Mouse (Mus musculus): ENCODE results near the gene Clhc1. TPM values are rescaled to one million over a fixed set of nuclear protein-coding genes. Genes with fewer than 3 reads are reported as not detected.

The Clhc1 gene
- 0.08 and 0.17 TPM in 2 replicates for polyA plus RNA-seq (2015; fragmentation: Nextera tagmentation; extraction: Ambion mirVana)

DNA sequence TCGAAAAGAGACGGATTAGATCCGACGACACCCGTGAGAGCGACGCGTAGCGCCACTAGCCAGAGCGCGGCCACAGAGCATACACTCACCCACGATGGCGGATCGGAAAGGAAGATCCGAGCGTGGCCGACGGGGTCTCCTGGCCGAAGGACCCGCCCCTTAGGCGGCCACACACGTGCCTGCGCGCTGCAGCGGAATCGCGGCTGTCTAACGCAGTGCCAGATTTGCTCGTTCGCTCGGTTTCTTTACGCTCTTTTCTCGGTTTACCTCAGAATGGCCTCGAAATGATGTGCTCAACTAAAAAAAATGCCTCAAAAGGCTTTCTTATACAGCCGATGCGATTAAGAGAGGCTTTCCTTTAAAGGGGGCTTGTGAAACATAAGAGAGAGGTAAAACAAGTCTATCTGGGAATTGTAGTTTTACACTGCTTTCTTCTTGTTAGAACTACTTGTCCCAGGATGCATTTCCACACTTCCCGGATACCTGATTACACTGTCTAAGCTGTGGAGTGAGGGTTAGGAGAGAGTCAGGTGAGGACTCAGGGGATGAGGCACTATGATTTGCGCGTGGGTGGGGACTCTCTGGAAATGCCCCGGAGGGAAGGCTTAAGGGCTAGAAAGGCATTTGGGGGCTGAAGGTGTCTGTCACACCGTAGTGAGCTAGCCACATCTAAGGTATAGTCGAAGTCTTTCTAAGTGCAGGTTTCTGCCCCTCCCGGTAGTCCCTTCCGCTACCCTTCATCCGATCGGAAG is at the start of gene Clhc1, which contains the start of gene Rps27a:
Clhc1 (plus strand) TSS at position 199 of the 752 bp plus-strand sequence.
Rps27a (minus strand) TSS at position 358 of the 752 bp plus-strand sequence.
- Histone ChIP-seq H3K4me1 (peaks cover 5% of the 10 kb centered on the region; the same call in 1 of the 2 replicates), H3K4me2 (peak within 1 kb of the TSS; percentile 65), H3K27ac (peak within 1 kb of the TSS; percentile 90), H3K9ac (peak within 1 kb of the TSS; percentile 80), H3K9me3 (no peaks in the 10 kb centered on the region), H3K4me3 (replicated peaks) (peak within 1 kb of the TSS; percentile 80), H3K27me3 (replicated peaks) (no peaks in the 10 kb centered on the region), H3K36me3 (peaks cover 14% of the 10 kb centered on the region)
- under 1% methylated on average over 46 of the region's 46 CpGs for WGBS
- ATAC-seq (ENCODE audit: insufficient read depth, low FRiP score, low read depth): peak; percentile 96

DNA sequence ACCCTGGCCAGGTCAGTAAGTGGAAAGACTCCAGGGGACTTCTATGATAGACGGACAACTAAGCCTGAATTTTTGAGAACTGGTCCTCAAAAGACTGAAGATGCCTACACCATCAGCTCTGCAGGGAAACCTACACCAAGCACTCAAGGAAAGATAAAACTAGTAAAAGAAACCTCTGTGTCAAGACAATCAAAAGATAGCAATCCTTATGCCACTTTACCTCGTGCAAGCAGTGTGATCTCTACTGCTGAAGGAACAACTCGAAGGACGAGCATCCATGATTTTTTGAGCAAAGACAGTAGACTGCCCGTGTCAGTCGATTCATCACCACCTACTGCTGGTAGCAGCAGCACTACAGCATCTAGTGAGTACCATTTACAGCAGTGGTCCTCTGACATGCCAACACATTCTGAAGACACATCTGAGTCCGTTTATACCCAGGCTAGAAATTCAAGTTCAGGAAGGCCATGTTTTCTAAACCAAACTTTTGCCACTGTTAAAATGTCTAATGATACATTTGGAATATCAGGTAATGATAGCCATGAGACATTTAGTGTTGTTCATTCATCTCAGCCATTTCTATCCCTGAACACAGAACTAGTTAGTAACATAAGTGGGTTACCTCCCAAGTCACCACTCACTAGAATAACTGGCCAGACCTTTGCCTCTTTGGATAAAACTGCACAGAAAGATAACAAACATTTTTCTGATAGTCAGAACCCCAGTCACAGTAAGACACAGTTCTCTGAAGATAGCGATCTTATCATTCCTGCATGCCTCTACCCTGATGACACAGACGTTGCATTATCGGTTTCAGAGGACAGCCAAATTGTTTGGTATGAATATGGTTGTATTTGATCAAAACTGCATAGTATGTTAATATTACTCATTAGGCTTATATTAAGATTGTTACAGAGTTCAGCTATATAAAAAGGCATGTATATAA is 43.5 kb upstream of the Clhc1 start:
- no peak overlapping the region for H3K9ac ChIP-seq
- H3K4me1 ChIP-seq: no peaks in the 10 kb centered on the region
- peak; percentile 22; the same call in 1 of the 2 replicates for ATAC-seq (ENCODE audit: insufficient read depth, low FRiP score, low read depth)
- H3K27me3 ChIP-seq (replicated peaks): no peaks in the 10 kb centered on the region
- H3K4me2 ChIP-seq: no peak overlapping the region
- H3K36me3 ChIP-seq: 0 out of 2 replicates have a peak, but pooled peaks cover 3% of the 10 kb centered on the region
- 88% methylated on average over 10 of the region's 10 CpGs for WGBS
- no peak overlapping the region for H3K4me3 ChIP-seq (replicated peaks)
- H3K27ac ChIP-seq: no peak overlapping the region
- no peaks in the 10 kb centered on the region for H3K9me3 ChIP-seq

DNA sequence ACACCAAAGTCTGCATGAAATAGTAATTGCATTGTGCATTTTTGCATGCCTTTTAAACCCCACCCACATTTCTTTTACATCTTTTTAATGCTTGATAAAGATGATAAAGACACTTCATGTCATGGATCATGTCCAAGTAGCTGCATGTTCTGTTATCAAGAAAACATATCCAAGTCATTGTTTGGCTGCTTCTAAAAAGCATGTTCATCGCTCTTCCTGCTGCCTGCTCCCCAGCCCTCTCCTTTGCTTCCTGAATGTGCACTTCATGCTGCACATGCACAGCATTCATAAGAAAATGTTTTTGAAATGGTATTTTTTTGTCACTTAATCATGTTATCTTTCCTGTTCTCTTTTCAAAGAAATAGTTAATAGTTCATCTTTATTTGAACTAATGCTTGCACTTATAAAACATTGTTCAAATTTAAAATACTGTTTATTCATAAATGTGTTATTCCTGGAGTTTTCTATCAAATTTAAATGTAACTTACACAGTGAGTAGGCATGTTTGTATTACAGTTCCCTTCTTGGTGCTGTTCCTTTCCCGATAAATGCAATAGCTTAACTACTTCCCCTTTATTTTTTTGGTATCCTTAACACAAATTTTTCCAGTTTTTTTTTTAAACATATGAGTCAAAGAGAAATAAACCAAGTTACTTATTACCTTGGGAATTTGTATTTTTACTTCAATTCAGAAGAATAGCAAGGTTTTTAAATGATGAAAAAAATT is 42.7 kb upstream of the Clhc1 start:
- Histone ChIP-seq H3K4me2 (no peak overlapping the region), H3K4me3 (replicated peaks) (no peak overlapping the region), H3K4me1 (no peaks in the 10 kb centered on the region), H3K36me3 (0 out of 2 replicates have a peak, but pooled peaks cover 3% of the 10 kb centered on the region), H3K9me3 (no peaks in the 10 kb centered on the region), H3K9ac (no peak overlapping the region), H3K27ac (no peak overlapping the region), H3K27me3 (replicated peaks) (no peaks in the 10 kb centered on the region)
- WGBS: 88% methylated on average over 2 of the region's 2 CpGs
- ATAC-seq (ENCODE audit: insufficient read depth, low FRiP score, low read depth): no peak

DNA sequence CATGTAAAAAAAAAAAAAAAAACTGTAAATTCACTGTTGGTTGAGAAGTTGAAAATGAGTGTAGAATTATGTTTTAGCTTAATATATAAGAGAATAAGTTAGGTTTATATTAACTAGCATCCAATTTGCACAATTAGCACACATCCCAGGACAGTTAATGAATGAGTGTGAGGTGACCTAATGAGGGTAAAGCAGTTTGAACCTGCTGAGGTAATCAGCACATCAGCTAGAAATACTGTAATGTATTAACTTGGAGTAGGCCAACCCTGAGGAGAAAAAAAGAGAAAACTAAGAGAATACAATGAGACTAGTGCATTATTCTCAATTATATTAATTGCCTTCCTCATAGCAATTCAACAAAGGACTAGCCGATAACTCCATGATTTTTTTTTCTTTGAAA is 38.3 kb upstream of the Clhc1 start:
- ATAC-seq (ENCODE audit: insufficient read depth, low FRiP score, low read depth): no peak
- H3K4me3 ChIP-seq (replicated peaks): no peak overlapping the region
- no peak overlapping the region for H3K4me2 ChIP-seq
- WGBS: 90% methylated on average over 1 of the region's 1 CpGs
- H3K9ac ChIP-seq: no peak overlapping the region
- H3K36me3 ChIP-seq: no peaks in the 10 kb centered on the region
- no peak overlapping the region for H3K27ac ChIP-seq
- no peaks in the 10 kb centered on the region for H3K27me3 ChIP-seq (replicated peaks)
- 0 out of 2 replicates have a peak, but pooled peaks cover 4% of the 10 kb centered on the region for H3K4me1 ChIP-seq
- H3K9me3 ChIP-seq: no peaks in the 10 kb centered on the region

DNA sequence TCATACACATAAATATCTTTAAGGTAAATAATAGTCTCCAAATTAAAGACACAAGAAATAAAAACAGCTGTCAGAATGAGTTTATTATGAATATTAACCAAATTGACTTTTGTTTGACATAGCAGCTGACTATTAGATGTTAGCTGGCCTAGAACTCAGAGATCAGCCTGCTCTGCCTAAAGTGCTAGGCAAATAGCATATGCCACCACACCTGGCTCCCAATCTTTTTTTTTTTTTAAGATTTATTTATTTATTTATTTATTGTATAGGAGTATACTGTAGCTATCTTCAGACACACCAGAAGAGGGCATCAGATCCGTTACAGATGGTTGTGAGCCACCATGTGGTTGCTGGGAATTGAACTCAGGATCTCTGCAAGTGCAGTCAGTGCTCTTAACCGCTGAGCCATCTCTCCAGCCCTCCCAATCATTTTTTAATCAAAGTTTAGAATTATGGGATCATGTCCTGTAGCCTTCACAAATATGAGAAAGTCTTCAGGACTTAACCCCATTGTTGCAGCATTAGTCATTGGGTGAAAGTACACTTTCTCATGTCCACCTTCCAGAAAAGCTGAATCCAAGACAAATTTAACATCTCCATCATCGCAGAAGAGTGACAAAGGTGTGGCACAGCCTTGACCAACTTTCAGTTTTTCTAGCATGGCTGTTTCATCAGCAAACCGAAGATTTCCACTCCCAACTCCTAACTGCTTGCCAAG is 34.8 kb upstream of the Clhc1 start:
- WGBS: 88% methylated on average over 4 of the region's 4 CpGs
- ATAC-seq (ENCODE audit: insufficient read depth, low FRiP score, low read depth): no peak

DNA sequence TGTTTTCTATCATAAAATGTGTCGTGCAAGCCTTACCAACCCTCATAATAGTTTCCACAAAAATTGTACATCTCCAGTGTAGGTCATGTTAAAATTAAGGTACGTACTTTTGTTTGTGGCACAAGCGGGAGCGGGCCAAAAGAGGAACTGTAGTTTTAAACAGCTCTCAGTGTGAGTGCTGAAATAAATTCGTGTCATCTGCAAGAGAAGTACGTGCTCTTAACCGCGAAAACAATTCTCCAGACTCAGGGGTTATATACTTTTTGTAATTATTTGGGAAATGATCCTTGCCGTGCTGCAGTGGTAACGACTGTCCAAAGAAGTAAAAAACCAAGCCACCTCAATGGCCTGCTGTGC is 33.4 kb upstream of the Clhc1 start:
- Histone ChIP-seq H3K27me3 (replicated peaks) (no peaks in the 10 kb centered on the region), H3K4me3 (replicated peaks) (peak overlapping the region; percentile 71), H3K27ac (peak overlapping the region; percentile 85), H3K4me1 (0 out of 2 replicates have a peak, but pooled peaks cover 4% of the 10 kb centered on the region), H3K9ac (peak overlapping the region; percentile 56; the same call in 1 of the 2 replicates), H3K9me3 (no peaks in the 10 kb centered on the region), H3K36me3 (no peaks in the 10 kb centered on the region), H3K4me2 (peak overlapping the region; percentile 68)
- 17% methylated on average over 10 of the region's 10 CpGs for WGBS
- ATAC-seq (ENCODE audit: insufficient read depth, low FRiP score, low read depth): no peak

More for the DNA sequence above, 34.8 kb upstream of the Clhc1 start:
- H3K4me3 ChIP-seq (replicated peaks): no peak overlapping the region
- no peaks in the 10 kb centered on the region for H3K27me3 ChIP-seq (replicated peaks)
- H3K4me1 ChIP-seq: 0 out of 2 replicates have a peak, but pooled peaks cover 4% of the 10 kb centered on the region
- H3K27ac ChIP-seq: no peak overlapping the region
- no peaks in the 10 kb centered on the region for H3K9me3 ChIP-seq
- no peak overlapping the region for H3K4me2 ChIP-seq
- no peak overlapping the region for H3K9ac ChIP-seq
- no peaks in the 10 kb centered on the region for H3K36me3 ChIP-seq

DNA sequence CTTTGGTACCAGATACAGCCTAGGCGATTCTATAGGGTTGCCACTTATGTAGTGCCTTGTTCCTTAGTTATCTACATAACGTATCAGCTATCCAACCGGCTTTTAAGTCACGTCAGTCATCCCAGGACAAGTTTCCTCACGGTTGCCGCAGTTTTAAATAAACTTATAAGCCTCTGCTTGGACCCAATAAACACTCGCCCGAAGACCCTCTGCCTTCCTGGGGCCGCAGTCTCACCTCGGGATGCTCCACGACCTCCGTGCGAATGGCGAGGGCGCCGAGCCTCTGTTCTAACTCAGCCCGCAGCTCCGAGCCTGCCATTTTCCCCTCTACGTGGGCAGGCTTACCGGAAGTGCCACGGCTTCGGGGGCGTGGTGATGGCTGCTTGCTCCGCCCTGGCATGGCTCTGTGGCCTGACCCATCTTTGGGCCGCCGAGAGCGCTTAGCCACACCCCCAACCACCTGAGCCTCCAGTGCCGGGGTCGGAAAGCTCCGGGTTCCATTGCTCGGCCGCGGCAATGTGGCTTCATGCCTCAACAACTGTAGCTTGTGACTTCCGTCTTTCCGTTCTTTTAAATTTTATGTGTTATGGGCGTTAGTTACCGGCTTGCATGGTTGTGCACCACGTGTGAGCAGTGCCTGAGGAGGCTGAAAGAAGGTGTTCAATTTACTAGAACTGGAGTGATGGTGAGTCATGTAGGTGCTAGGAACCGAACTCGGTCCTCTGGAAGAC is 32.9 kb upstream of the Clhc1 start, which contains the start of gene Prorsd1:
Prorsd1 (minus strand) TSS at position 352 of the 731 bp plus-strand sequence.
- Histone ChIP-seq H3K27ac (peak within 1 kb of the TSS; percentile 85), H3K4me1 (0 out of 2 replicates have a peak, but pooled peaks cover 4% of the 10 kb centered on the region), H3K4me2 (peak within 1 kb of the TSS; percentile 68), H3K9ac (peak within 1 kb of the TSS; percentile 56; the same call in 1 of the 2 replicates), H3K27me3 (replicated peaks) (no peaks in the 10 kb centered on the region), H3K9me3 (no peaks in the 10 kb centered on the region), H3K4me3 (replicated peaks) (peak within 1 kb of the TSS; percentile 71), H3K36me3 (no peaks in the 10 kb centered on the region)
- ATAC-seq (ENCODE audit: insufficient read depth, low FRiP score, low read depth): peak; percentile 99
- 2% methylated on average over 40 of the region's 40 CpGs for WGBS

DNA sequence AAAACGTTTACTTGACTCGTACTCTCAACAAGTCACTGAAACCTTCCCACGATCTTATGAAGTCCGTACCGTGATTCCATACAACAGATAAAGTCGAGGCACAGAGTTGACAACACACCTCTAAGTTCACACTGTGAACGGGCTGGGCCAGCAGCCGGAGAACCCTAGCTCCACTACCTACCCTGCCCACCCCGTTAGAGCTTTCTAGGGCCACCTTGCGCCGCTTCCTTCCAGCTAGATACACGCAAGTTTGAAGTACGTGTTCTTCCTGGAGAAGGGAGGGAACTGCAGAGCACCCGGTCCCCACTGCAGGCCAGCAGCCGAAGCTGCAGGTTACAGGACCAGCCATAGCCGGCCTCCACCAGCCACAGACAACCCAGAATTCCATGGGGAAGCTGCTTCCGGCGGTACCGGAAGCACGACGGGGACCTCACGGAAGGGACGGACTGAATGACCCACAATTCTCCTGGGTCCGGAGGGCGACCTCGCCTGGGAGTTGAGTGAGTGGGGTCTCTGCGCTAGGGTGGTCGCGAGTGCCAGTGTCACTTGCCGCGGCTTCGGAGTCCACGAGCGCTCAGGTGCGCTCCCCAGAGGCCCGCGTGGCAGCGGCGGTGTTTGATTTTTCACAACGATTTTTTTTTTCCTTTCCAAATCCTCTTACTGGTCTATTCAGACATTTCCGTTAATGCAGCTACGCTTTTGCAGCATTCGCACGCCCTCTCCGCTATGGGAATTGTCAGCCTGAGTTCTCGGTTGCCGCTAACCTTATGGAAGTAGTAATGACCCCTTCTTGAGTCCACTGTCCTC is 21.6 kb upstream of the Clhc1 start, which contains the start of gene Mtif2:
Mtif2 (plus strand) TSS at position 421 of the 807 bp plus-strand sequence.
- Histone ChIP-seq H3K4me2 (peak within 1 kb of the TSS; percentile 67), H3K9ac (peak within 1 kb of the TSS; percentile 73), H3K27me3 (replicated peaks) (no peaks in the 10 kb centered on the region), H3K36me3 (peaks cover 6% of the 10 kb centered on the region; the same call in 1 of the 2 replicates), H3K9me3 (no peaks in the 10 kb centered on the region), H3K4me3 (replicated peaks) (peak within 1 kb of the TSS; percentile 64), H3K27ac (peak within 1 kb of the TSS; percentile 74), H3K4me1 (peaks cover 3% of the 10 kb centered on the region; the same call in 1 of the 2 replicates)
- peak; percentile 96 for ATAC-seq (ENCODE audit: insufficient read depth, low FRiP score, low read depth)
- WGBS: 2% methylated on average over 47 of the region's 47 CpGs

DNA sequence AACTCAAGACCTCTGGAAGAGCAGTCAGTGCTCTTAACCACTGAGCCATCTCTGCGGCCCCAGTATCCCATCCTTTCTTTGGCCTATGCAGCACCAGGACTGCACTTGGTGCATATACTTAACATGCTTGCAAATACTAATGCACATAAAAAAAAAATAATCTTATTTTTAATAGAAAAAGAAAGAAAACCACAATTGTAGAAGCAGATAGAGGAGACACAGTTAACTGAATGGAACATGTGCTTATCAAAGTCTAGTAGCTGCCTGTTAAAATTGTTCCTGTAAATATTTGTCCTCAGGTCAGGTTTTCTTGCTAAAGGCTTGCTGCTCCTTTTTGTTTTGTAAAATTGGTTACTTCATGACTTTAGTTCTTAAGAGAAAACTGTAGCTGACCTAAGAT is 9.5 kb upstream of the Clhc1 start:
- 97% methylated on average over 1 of the region's 1 CpGs for WGBS
- Histone ChIP-seq H3K27me3 (replicated peaks) (no peaks in the 10 kb centered on the region), H3K4me2 (no peak overlapping the region), H3K27ac (no peak overlapping the region), H3K9ac (no peak overlapping the region), H3K4me1 (no peaks in the 10 kb centered on the region), H3K4me3 (replicated peaks) (no peak overlapping the region), H3K36me3 (peaks cover 19% of the 10 kb centered on the region), H3K9me3 (no peaks in the 10 kb centered on the region)
- ATAC-seq (ENCODE audit: insufficient read depth, low FRiP score, low read depth): no peak
